Mouse (Mus musculus) heart, adult 2 months (tissue): ENCODE results near the gene Olfr247.
"Not testable (repeated sequence)": the region's sequence is repeated elsewhere in the genome, so short reads cannot be mapped to it uniquely, and the experiment has no call there.

ENCODE experiments used
- CTCF ChIP-seq: fragments of 200-600 bp; IDR thresholded peaks from 2 replicates; pipeline ENCODE4 v1.8.1; 2022; ENCODE audit warnings: antibody characterized with exemption, mild to moderate bottlenecking, moderate library complexity
- EP300 ChIP-seq: fragments of 200-500 bp; IDR thresholded peaks from 2 replicates; pipeline ENCODE4 v1.6.1; 2011; ENCODE audit warnings: low read depth, low read length, control low read depth; ENCODE audit not compliant: insufficient read depth
- POLR2A ChIP-seq: fragments of 200-500 bp; IDR thresholded peaks from 2 replicates; pipeline ENCODE4 v1.6.1; 2011; ENCODE audit warnings: mild to moderate bottlenecking, low read depth, low read length, control low read depth; ENCODE audit not compliant: insufficient read depth

GRCm38 (mm10) chr10:129972994-129973393, 2.9 kb downstream of the Olfr247 start:
- TF ChIP-seq POLR2A, CTCF, EP300: not testable (repeated sequence)
